Comparison of ENCODE assay signal across 15 mouse cellular contexts in genomic region chr11:52274456-52275112, GRCm38 (mm10). TPM values are rescaled to one million over a fixed set of nuclear protein-coding genes. Genes with fewer than 3 reads are reported as not detected.
DNase-seq lines count a peak whose midpoint lies in the region; ATAC-seq and TF ChIP-seq lines count a peak whose summit lies in the region.
"Had no signal": no experiment of that assay in that cellular context is flagged by ENCODE, and none has a peak within 500 bp of the region (broad histone marks: within the 10 kb centered on the region; RNA-seq: fewer than 3 reads in every experiment).

No protein-coding gene starts in this region.

- peaks cover 36% of the 10 kb centered on the region for H3K36me3 ChIP-seq in forebrain, embryonic 10.5 days (replicated peaks)
- H3K36me3 ChIP-seq in forebrain, embryonic 12.5 days (replicated peaks), result no peaks in the 10 kb centered on the region
- H3K36me3 ChIP-seq in thymus, adult 2 months (ENCODE audit: control insufficient read depth, insufficient read depth, low read length), result peaks cover 96% of the 10 kb centered on the region
- H3K36me3 ChIP-seq: neural tube, embryonic 15.5 days had no signal

- no peak for TF ChIP-seq CTCF in lung, adult 2 months (IDR thresholded peaks at IDR 0.05; ENCODE audit: insufficient read depth, low read length)
- TF ChIP-seq CTCF in thymus, adult 2 months (IDR thresholded peaks at IDR 0.05; ENCODE audit: borderline replicate concordance, control insufficient read depth, extremely low read depth, insufficient read depth, low read length, poor library complexity), result no peak; the same call in 1 of the 2 replicates

- H3K4me2 ChIP-seq in forebrain, embryonic 12.5 days, result no peak overlapping the region
- H3K4me2 ChIP-seq: embryonic facial prominence, embryonic 13.5 days; heart, embryonic 11.5 days; neural tube, embryonic 15.5 days had no signal

- H3K9me3 ChIP-seq in forebrain, embryonic 10.5 days, result no peaks in the 10 kb centered on the region
- no peaks in the 10 kb centered on the region for H3K9me3 ChIP-seq in forebrain, embryonic 12.5 days
- H3K9me3 ChIP-seq: embryonic facial prominence, embryonic 13.5 days; neural tube, embryonic 15.5 days had no signal

- 0 out of 2 replicates have a peak, but pooled peaks have one; percentile 6 for TF ChIP-seq POLR2A in lung, adult 2 months (IDR thresholded peaks at IDR 0.05; ENCODE audit: borderline replicate concordance, extremely low read depth, low read depth, low read length)
- TF ChIP-seq POLR2A in thymus, adult 2 months (IDR thresholded peaks at IDR 0.05; ENCODE audit: control insufficient read depth, extremely low read depth, insufficient read depth, low read length, poor library complexity), result no peak

- WGBS in forebrain, embryonic 10.5 days, result 92% methylated on average over 20 of the region's 20 CpGs
- WGBS in forebrain, embryonic 12.5 days, result 89% methylated on average over 20 of the region's 20 CpGs
- WGBS in lung, adult 2 months, result 63% methylated on average over 20 of the region's 20 CpGs
- WGBS in thymus, adult 2 months, result 36% methylated on average over 20 of the region's 20 CpGs

- 0 out of 2 replicates have a peak overlapping the region, but pooled peaks have one; percentile 56 for H3K27ac ChIP-seq in forebrain, embryonic 10.5 days
- no peak overlapping the region for H3K27ac ChIP-seq in forebrain, embryonic 12.5 days
- peak overlapping the region; percentile 96 for H3K27ac ChIP-seq in thymus, adult 2 months (ENCODE audit: control insufficient read depth, insufficient read depth, low read length)
- H3K27ac ChIP-seq: embryonic facial prominence, embryonic 13.5 days; neural tube, embryonic 15.5 days had no signal

- no peak for ATAC-seq in forebrain, embryonic 12.5 days (ENCODE audit: low FRiP score)
- peak; percentile 25 for ATAC-seq in CD4-positive, CD25-positive, alpha-beta regulatory T cell, adult 4 months
- ATAC-seq: intestine, embryonic 16.5 days; Patski had no signal

- H3K9ac ChIP-seq in forebrain, embryonic 12.5 days, result no peak overlapping the region
- H3K9ac ChIP-seq: embryonic facial prominence, embryonic 13.5 days; neural tube, embryonic 15.5 days had no signal

- no peak overlapping the region for H3K4me3 ChIP-seq in forebrain, embryonic 10.5 days
- no peak overlapping the region for H3K4me3 ChIP-seq in forebrain, embryonic 12.5 days (replicated peaks)
- H3K4me3 ChIP-seq in lung, adult 2 months (replicated peaks; ENCODE audit: extremely low read depth, low read depth, low read length), result no peak overlapping the region
- H3K4me3 ChIP-seq in thymus, adult 2 months (ENCODE audit: control insufficient read depth, insufficient read depth, low read length), result peak overlapping the region; percentile 90
- H3K4me3 ChIP-seq: embryonic facial prominence, embryonic 13.5 days; neural tube, embryonic 15.5 days had no signal

- H3K27me3 ChIP-seq in forebrain, embryonic 10.5 days (ENCODE audit: poor library complexity, severe bottlenecking), result no peaks in the 10 kb centered on the region
- 0 out of 2 replicates have a peak, but pooled peaks cover 3% of the 10 kb centered on the region for H3K27me3 ChIP-seq in forebrain, embryonic 12.5 days
- H3K27me3 ChIP-seq in thymus, adult 2 months (ENCODE audit: control insufficient read depth, insufficient read depth, low read length), result no peaks in the 10 kb centered on the region
- H3K27me3 ChIP-seq: embryonic facial prominence, embryonic 13.5 days; neural tube, embryonic 15.5 days; Patski had no signal

- peaks cover 17% of the 10 kb centered on the region for H3K4me1 ChIP-seq in forebrain, embryonic 10.5 days
- no peaks in the 10 kb centered on the region for H3K4me1 ChIP-seq in forebrain, embryonic 12.5 days
- H3K4me1 ChIP-seq in lung, adult 2 months (ENCODE audit: control insufficient read depth, insufficient read depth, low read length), result peaks cover 25% of the 10 kb centered on the region
- peaks cover 45% of the 10 kb centered on the region for H3K4me1 ChIP-seq in thymus, adult 2 months (replicated peaks; ENCODE audit: control insufficient read depth, insufficient read depth, low read length)

- no peak for DNase-seq in forebrain, embryonic 10.5 days (ENCODE audit: extremely low spot score, low spot score)
- no peak for DNase-seq in lung, adult 2 months
- no peak for DNase-seq in lung, postnatal 4 days
- DNase-seq in thymus, adult 2 months, result peak; percentile 77
- DNase-seq in c-Kit-positive CD71-positive TER-119-positive erythroid progenitor cells, embryonic 14.5 days (ENCODE audit: low spot score), result no peak
- no peak for DNase-seq in retina, embryonic 14.5 days (ENCODE audit: low spot score)
- DNase-seq: cerebellum, adult 8-10 months; midbrain, embryonic 14.5 days had no signal

RNA-seq across cellular contexts. Expression of gene Tcf7, which starts 8.2 kb away (rescaled TPM):
- polyA plus RNA-seq in forebrain, embryonic 10.5 days (2016; fragmentation: Nextera tagmentation; extraction: Ambion mirVana), result 8.1 and 8.8 TPM in 2 replicates
- 5.4 TPM in 2 replicates for polyA plus RNA-seq in forebrain, embryonic 12.5 days (2016; fragmentation: Nextera tagmentation; extraction: Ambion mirVana)
- 26.8 and 30.2 TPM in 2 replicates for polyA plus RNA-seq in lung, adult 2 months (2012; rRNA removed)
- 100 to 1,000 TPM; 246 to 283 TPM for polyA plus RNA-seq in CD4-positive, CD25-positive, alpha-beta regulatory T cell, adult 4 months (2017; shearing (Covaris generic))
- 2,910 and 3,273 TPM in 2 replicates for polyA plus RNA-seq in thymus, adult 2 months (2012; rRNA removed)

RNA-seq across cellular contexts. Expression of gene Skp1a, which starts 42.8 kb away (rescaled TPM):
- 906 and 908 TPM in 2 replicates for polyA plus RNA-seq in forebrain, embryonic 10.5 days (2016; fragmentation: Nextera tagmentation; extraction: Ambion mirVana)
- 958 and 1,041 TPM in 2 replicates for polyA plus RNA-seq in forebrain, embryonic 12.5 days (2016; fragmentation: Nextera tagmentation; extraction: Ambion mirVana)
- polyA plus RNA-seq in lung, adult 2 months (2012; rRNA removed), result 13.0 and 25.8 TPM in 2 replicates
- 100 to 1,000 TPM; 212 to 326 TPM for polyA plus RNA-seq in CD4-positive, CD25-positive, alpha-beta regulatory T cell, adult 4 months (2017; shearing (Covaris generic))
- 35.1 and 35.9 TPM in 2 replicates for polyA plus RNA-seq in thymus, adult 2 months (2012; rRNA removed)

Comparison
In these comparisons a context has a peak if more than half of its experiments do, and no peak if none do; other contexts are left out.
1. RNA of gene Tcf7, which starts 8.2 kb away (polyA plus RNA-seq): 2,910 to 3,273 TPM in thymus, adult 2 months; 246 to 283 TPM in CD4-positive, CD25-positive, alpha-beta regulatory T cell, adult 4 months, 26.8 to 30.2 TPM in lung, adult 2 months, 8.1 to 8.8 TPM in forebrain, embryonic 10.5 days and 5.4 TPM in forebrain, embryonic 12.5 days; every median in the first group is over 10 times any median in the second.